Mouse (Mus musculus): ENCODE data around the gene Rbm20. TPM values are rescaled to one million over a fixed set of nuclear protein-coding genes. Genes with fewer than 3 reads are reported as not detected.

Rbm20 gene
- total and polyA plus RNA-seq, 3 experiments: 37.3 to 58.6 TPM; not detected in 1

- Histone ChIP-seq H3K9me3 (replicated peaks; ENCODE audit: insufficient read depth, low read length) (no peaks in the 10 kb centered on the region), H3K27ac (ENCODE audit: control insufficient read depth, low read depth, low read length) (no peak overlapping the region), H3K4me1 (ENCODE audit: control insufficient read depth in 1 of 2, insufficient read depth in 2 of 2, low read length in 2 of 2) (0 out of 4 replicates have a peak, but pooled peaks cover 0 to 4% of the 10 kb centered on the region in 2 experiments), H3K9ac (ENCODE audit: control insufficient read depth, low read depth, low read length, poor library complexity, severe bottlenecking) (no peak overlapping the region), H3K36me3 (ENCODE audit: control insufficient read depth in 1 of 2, insufficient read depth in 2 of 2, low read length in 2 of 2) (no peaks in the 10 kb centered on the region), H3K79me2 (ENCODE audit: control insufficient read depth, insufficient read depth, low read length, poor library complexity) (no peaks in the 10 kb centered on the region), H3K27me3 (ENCODE audit: control insufficient read depth in 1 of 2, insufficient read depth in 2 of 2, low read length in 2 of 2) (peaks cover 4 to 24% of the 10 kb centered on the region in 2 experiments), H3K4me3 (ENCODE audit: control insufficient read depth in 1 of 2, insufficient read depth in 1 of 2, low read depth in 2 of 2, low read length in 2 of 2) (no peak overlapping the region)
- no peak for TF ChIP-seq NRF1 (IDR thresholded peaks at IDR 0.05; ENCODE audit: insufficient read depth, low read depth, low read length, poor library complexity, severe bottlenecking)
- TF ChIP-seq CHD1 (IDR thresholded peaks at IDR 0.05; ENCODE audit: low read depth, low read length): no peak
- TF ChIP-seq TAL1 (IDR thresholded peaks at IDR 0.05; ENCODE audit: low read length): no peak
- TF ChIP-seq EP300 (IDR thresholded peaks at IDR 0.05; ENCODE audit: low read depth in 1 of 2, low read length in 2 of 2): no peak
- no peak for TF ChIP-seq ZNF384 (IDR thresholded peaks at IDR 0.05; ENCODE audit: low read depth, low read length)
- TF ChIP-seq CTCF (IDR thresholded peaks at IDR 0.05 in 2 of 3, conservative IDR thresholded peaks at IDR 0.05 in 1 of 3; ENCODE audit: control insufficient read depth in 1 of 3, insufficient read depth in 1 of 3, low read depth in 2 of 3, low read length in 3 of 3, poor library complexity in 1 of 3, severe bottlenecking in 1 of 3): no peak
- no peak for TF ChIP-seq JUND (IDR thresholded peaks at IDR 0.05; ENCODE audit: low read depth, low read length)
- TF ChIP-seq E2F4 (IDR thresholded peaks at IDR 0.05; ENCODE audit: borderline replicate concordance, low read depth, low read length): no peak
- TF ChIP-seq ELF1 (IDR thresholded peaks at IDR 0.05; ENCODE audit: low read depth, low read length): no peak
- no peak for TF ChIP-seq POLR2AphosphoS5 (IDR thresholded peaks at IDR 0.05; ENCODE audit: borderline replicate concordance, low read depth, low read length)
- no peak for TF ChIP-seq MAX (IDR thresholded peaks at IDR 0.05; ENCODE audit: low read length)
- no peak for TF ChIP-seq MYB (IDR thresholded peaks at IDR 0.05; ENCODE audit: low read depth, low read length)
- TF ChIP-seq ETS1 (IDR thresholded peaks at IDR 0.05; ENCODE audit: low read depth, low read length): no peak
- TF ChIP-seq KAT2A (conservative IDR thresholded peaks at IDR 0.05; ENCODE audit: low read depth, low read length): no peak
- no peak for TF ChIP-seq USF2 (IDR thresholded peaks at IDR 0.05; ENCODE audit: borderline replicate concordance in 1 of 2, insufficient read depth in 1 of 2, low read depth in 1 of 2, low read length in 2 of 2)
- no peak for TF ChIP-seq POLR2A (IDR thresholded peaks at IDR 0.05; ENCODE audit: control insufficient read depth in 1 of 2, insufficient read depth in 1 of 2, low read depth in 1 of 2, low read length in 2 of 2, poor library complexity in 1 of 2)
- DNase-seq (ENCODE audit: low read depth, low spot score): no peak
These were observed 2.1 kb downstream of the Rbm20 start for GRCm38 (mm10) chr19:53679194-53679593.

DNA sequence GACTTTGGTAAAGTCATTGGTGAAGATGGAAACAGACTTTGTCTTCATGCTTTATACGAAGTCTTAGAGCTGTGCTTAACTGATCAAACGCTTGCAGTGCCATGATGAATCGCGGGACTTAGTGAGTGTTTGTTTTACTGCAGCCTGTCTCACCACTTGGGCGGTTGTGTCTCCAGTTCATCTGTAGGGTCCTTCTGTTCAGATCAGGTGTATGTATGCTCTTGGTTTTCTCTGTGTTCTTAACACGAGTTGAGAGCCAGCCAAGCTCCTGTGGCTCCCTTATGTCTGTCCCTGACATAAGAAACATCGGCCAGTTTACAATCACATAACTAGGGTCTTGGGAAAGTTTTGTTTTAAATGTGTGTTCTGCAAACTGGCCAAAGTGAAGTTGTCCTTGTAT lies 2.9 kb downstream of the Rbm20 start:
- H3K36me3 ChIP-seq (ENCODE audit: control insufficient read depth in 1 of 2, insufficient read depth in 2 of 2, low read length in 2 of 2): no peaks in the 10 kb centered on the region
- H3K4me3 ChIP-seq (ENCODE audit: control insufficient read depth in 1 of 2, insufficient read depth in 1 of 2, low read depth in 2 of 2, low read length in 2 of 2): no peak overlapping the region
- no peaks in the 10 kb centered on the region for H3K4me1 ChIP-seq (ENCODE audit: control insufficient read depth in 1 of 2, insufficient read depth in 2 of 2, low read length in 2 of 2)
- no peak overlapping the region for H3K27ac ChIP-seq (ENCODE audit: control insufficient read depth, low read depth, low read length)
- TF ChIP-seq RCOR1 (IDR thresholded peaks at IDR 0.05; ENCODE audit: low read depth, low read length) (no peak), ZKSCAN1 (IDR thresholded peaks at IDR 0.05; ENCODE audit: low read depth, low read length) (no peak), TCF12 (IDR thresholded peaks at IDR 0.05; ENCODE audit: low read depth, low read length) (no peak), SMC3 (IDR thresholded peaks at IDR 0.05; ENCODE audit: low read depth, low read length) (no peak), POLR2AphosphoS2 (IDR thresholded peaks at IDR 0.05; ENCODE audit: low read length) (no peak), E2F4 (IDR thresholded peaks at IDR 0.05; ENCODE audit: borderline replicate concordance, low read depth, low read length) (no peak), POLR2AphosphoS5 (IDR thresholded peaks at IDR 0.05; ENCODE audit: borderline replicate concordance, low read depth, low read length) (no peak), POLR2A (IDR thresholded peaks at IDR 0.05; ENCODE audit: control insufficient read depth in 1 of 2, insufficient read depth in 1 of 2, low read depth in 1 of 2, low read length in 2 of 2, poor library complexity in 1 of 2) (no peak), ZC3H11A (IDR thresholded peaks at IDR 0.05; ENCODE audit: low read depth, low read length) (no peak), MXI1 (IDR thresholded peaks at IDR 0.05; ENCODE audit: low read depth, low read length) (no peak), EP300 (IDR thresholded peaks at IDR 0.05; ENCODE audit: low read depth in 1 of 2, low read length in 2 of 2) (no peak), SIN3A (IDR thresholded peaks at IDR 0.05; ENCODE audit: low read length) (no peak), MEF2A (IDR thresholded peaks at IDR 0.05; ENCODE audit: extremely low read depth, insufficient replicate concordance, low read depth, low read length, poor library complexity, severe bottlenecking) (no peak), MYC (IDR thresholded peaks at IDR 0.05; ENCODE audit: low read depth, low read length) (no peak), HCFC1 (IDR thresholded peaks at IDR 0.05; ENCODE audit: low read depth, low read length) (no peak), KAT2A (conservative IDR thresholded peaks at IDR 0.05; ENCODE audit: low read depth, low read length) (no peak), GATA1 (IDR thresholded peaks at IDR 0.05; ENCODE audit: low read depth, low read length) (no peak), ETS1 (IDR thresholded peaks at IDR 0.05; ENCODE audit: low read depth, low read length) (no peak), CHD2 (IDR thresholded peaks at IDR 0.05; ENCODE audit: low read length) (no peak), NELFE (IDR thresholded peaks at IDR 0.05; ENCODE audit: low read depth, low read length) (no peak)
- no peaks in the 10 kb centered on the region for H3K79me2 ChIP-seq (ENCODE audit: control insufficient read depth, insufficient read depth, low read length, poor library complexity)
- no peak overlapping the region for H3K9ac ChIP-seq (ENCODE audit: control insufficient read depth, low read depth, low read length, poor library complexity, severe bottlenecking)
- peaks cover 6 to 24% of the 10 kb centered on the region in 2 experiments for H3K27me3 ChIP-seq (ENCODE audit: control insufficient read depth in 1 of 2, insufficient read depth in 2 of 2, low read length in 2 of 2)
- no peak for DNase-seq (ENCODE audit: low read depth, low spot score)
- no peaks in the 10 kb centered on the region for H3K9me3 ChIP-seq (replicated peaks; ENCODE audit: insufficient read depth, low read length)

Measured in MEL (cell line).